In genomic region chr11:85840031-85840802, GRCm38 (mm10) we compare ENCODE assay signal across 10 mouse cellular contexts. TPM values are rescaled to one million over a fixed set of nuclear protein-coding genes. Genes with fewer than 3 reads are reported as not detected.
DNase-seq lines count a peak whose midpoint lies in the region; ATAC-seq and TF ChIP-seq lines count a peak whose summit lies in the region.
"Had no signal": no experiment of that assay in that cellular context is flagged by ENCODE, and none has a peak within 500 bp of the region (broad histone marks: within the 10 kb centered on the region; RNA-seq: fewer than 3 reads in every experiment).

No protein-coding gene starts in this region.

- TF ChIP-seq CTCF in brain, embryonic 14.5 days (IDR thresholded peaks at IDR 0.05; ENCODE audit: borderline replicate concordance, extremely low read depth, insufficient read depth, insufficient read length), result no peak

- no peak for DNase-seq in heart, embryonic 10.5 days (ENCODE audit: low spot score)
- no peak for DNase-seq in heart, adult 11 months
- DNase-seq in brain, embryonic 14.5 days (ENCODE audit: low read depth), result peak; percentile 48
- DNase-seq in hindbrain, embryonic 14.5 days (ENCODE audit: low spot score), result no peak
- no peak for DNase-seq in MN1 (ENCODE audit: low spot score)
- no peak for DNase-seq in layer of hippocampus, postnatal 10 days (ENCODE audit: low spot score in 2 of 2)
- no peak for DNase-seq in ovary, adult 18-20 months (ENCODE audit: low spot score)

- peak overlapping the region; percentile 49 for H3K4me2 ChIP-seq in hindbrain, embryonic 14.5 days (replicated peaks)
- H3K4me2 ChIP-seq in midbrain, embryonic 12.5 days (replicated peaks), result peak overlapping the region; percentile 20

- H3K9me3 ChIP-seq in heart, embryonic 10.5 days, result no peaks in the 10 kb centered on the region
- no peaks in the 10 kb centered on the region for H3K9me3 ChIP-seq in hindbrain, embryonic 14.5 days (ENCODE audit: control insufficient read depth, low read length)
- H3K9me3 ChIP-seq in midbrain, embryonic 12.5 days, result no peaks in the 10 kb centered on the region

- H3K36me3 ChIP-seq in heart, embryonic 10.5 days, result peaks cover 14% of the 10 kb centered on the region
- no peaks in the 10 kb centered on the region for H3K36me3 ChIP-seq in hindbrain, embryonic 14.5 days (replicated peaks; ENCODE audit: control insufficient read depth, insufficient read depth)
- H3K36me3 ChIP-seq in midbrain, embryonic 12.5 days, result no peaks in the 10 kb centered on the region

- H3K27ac ChIP-seq in heart, embryonic 10.5 days, result peak overlapping the region; percentile 71
- H3K27ac ChIP-seq in hindbrain, embryonic 14.5 days, result no peak overlapping the region
- no peak overlapping the region for H3K27ac ChIP-seq in midbrain, embryonic 12.5 days (replicated peaks)

- ATAC-seq in hindbrain, embryonic 14.5 days (ENCODE audit: low FRiP score), result no peak
- no peak for ATAC-seq in midbrain, embryonic 12.5 days (ENCODE audit: low FRiP score, low read depth)

- H3K4me3 ChIP-seq in heart, embryonic 10.5 days, result peak overlapping the region; percentile 49
- peak overlapping the region; percentile 18 for H3K4me3 ChIP-seq in hindbrain, embryonic 14.5 days (replicated peaks; ENCODE audit: low read length)
- peak overlapping the region; percentile 17 for H3K4me3 ChIP-seq in midbrain, embryonic 12.5 days

- WGBS in heart, embryonic 10.5 days, result 12% methylated on average over 27 of the region's 27 CpGs
- 4% methylated on average over 27 of the region's 27 CpGs for WGBS in hindbrain, embryonic 14.5 days
- WGBS in midbrain, embryonic 12.5 days, result 2% methylated on average over 26 of the region's 27 CpGs

- H3K9ac ChIP-seq in hindbrain, embryonic 14.5 days, result peak overlapping the region; percentile 12; the same call in 1 of the 2 replicates
- no peak overlapping the region for H3K9ac ChIP-seq in midbrain, embryonic 12.5 days (replicated peaks)

- TF ChIP-seq POLR2A in brain, embryonic 14.5 days (IDR thresholded peaks at IDR 0.05; ENCODE audit: borderline replicate concordance, extremely low read depth, insufficient read depth, insufficient read length, poor library complexity, severe bottlenecking), result no peak

- H3K27me3 ChIP-seq in heart, embryonic 10.5 days (ENCODE audit: insufficient read depth, poor library complexity, severe bottlenecking), result peaks cover 85% of the 10 kb centered on the region
- peaks cover 97% of the 10 kb centered on the region for H3K27me3 ChIP-seq in hindbrain, embryonic 14.5 days (ENCODE audit: control insufficient read depth, insufficient read depth, low read length)
- H3K27me3 ChIP-seq in midbrain, embryonic 12.5 days, result peaks cover 100% of the 10 kb centered on the region

- peaks cover 68% of the 10 kb centered on the region for H3K4me1 ChIP-seq in heart, embryonic 10.5 days
- peaks cover 19% of the 10 kb centered on the region for H3K4me1 ChIP-seq in hindbrain, embryonic 14.5 days (replicated peaks; ENCODE audit: control insufficient read depth, insufficient read depth, low read length)
- H3K4me1 ChIP-seq in midbrain, embryonic 12.5 days, result peaks cover 43% of the 10 kb centered on the region

RNA-seq across cellular contexts. Expression of gene Tbx2, which starts 7.9 kb away (rescaled TPM):
- 2.5 and 7.6 TPM in 2 replicates for polyA plus RNA-seq in heart, embryonic 10.5 days (2016; fragmentation: Nextera tagmentation; extraction: Ambion mirVana)
- 5.9 and 8.9 TPM in 2 replicates for polyA plus RNA-seq in brain, embryonic 14.5 days (2012; rRNA removed)
- 2.3 and 2.8 TPM in 2 replicates for polyA plus RNA-seq in hindbrain, embryonic 14.5 days (2014; fragmentation: Nextera tagmentation; extraction: Ambion mirVana)
- polyA plus RNA-seq in midbrain, embryonic 12.5 days (2016; fragmentation: Nextera tagmentation; extraction: Ambion mirVana), result 0.65 and 0.84 TPM in 2 replicates
- total RNA-seq in layer of hippocampus, postnatal 10 days (2021), result 1 to 10 TPM; 3.0 to 3.9 TPM
- total RNA-seq: megakaryocyte progenitor cell, adult 5-6 weeks had no signal

RNA-seq across cellular contexts. Expression of gene Gm11444, which starts 9.9 kb away (rescaled TPM):
- not detected in 2 replicates for polyA plus RNA-seq in heart, embryonic 10.5 days (2016; fragmentation: Nextera tagmentation; extraction: Ambion mirVana)
- polyA plus RNA-seq in brain, embryonic 14.5 days (2012; rRNA removed), result not detected in 2 replicates
- not detected in 2 replicates for polyA plus RNA-seq in hindbrain, embryonic 14.5 days (2014; fragmentation: Nextera tagmentation; extraction: Ambion mirVana)
- not detected in 2 replicates for polyA plus RNA-seq in midbrain, embryonic 12.5 days (2016; fragmentation: Nextera tagmentation; extraction: Ambion mirVana)
- not detected for total RNA-seq in layer of hippocampus, postnatal 10 days (2021)
- total RNA-seq: common myeloid progenitor, adult 5-6 weeks; megakaryocyte progenitor cell, adult 5-6 weeks had no signal

RNA-seq across cellular contexts. Expression of gene Tbx4, which starts 46.0 kb away (rescaled TPM):
- 0.80 and 4.1 TPM in 2 replicates for polyA plus RNA-seq in heart, embryonic 10.5 days (2016; fragmentation: Nextera tagmentation; extraction: Ambion mirVana)
- polyA plus RNA-seq in brain, embryonic 14.5 days (2012; rRNA removed), result 0.33 and 0.42 TPM in 2 replicates
- polyA plus RNA-seq in hindbrain, embryonic 14.5 days (2014; fragmentation: Nextera tagmentation; extraction: Ambion mirVana), result 0.23 and 0.25 TPM in 2 replicates
- polyA plus RNA-seq in midbrain, embryonic 12.5 days (2016; fragmentation: Nextera tagmentation; extraction: Ambion mirVana), result 0.12 and 0.19 TPM in 2 replicates
- under 1 TPM; 0.54 to 0.69 TPM for total RNA-seq in layer of hippocampus, postnatal 10 days (2021)
- total RNA-seq: common myeloid progenitor, adult 5-6 weeks; megakaryocyte progenitor cell, adult 5-6 weeks had no signal
